Mouse (Mus musculus): ENCODE measurements around the gene Xlr3a.
"Not testable (repeated sequence)": the region's sequence is repeated elsewhere in the genome, so short reads cannot be mapped to it uniquely, and the experiment has no call there.

The Xlr3a gene

DNA sequence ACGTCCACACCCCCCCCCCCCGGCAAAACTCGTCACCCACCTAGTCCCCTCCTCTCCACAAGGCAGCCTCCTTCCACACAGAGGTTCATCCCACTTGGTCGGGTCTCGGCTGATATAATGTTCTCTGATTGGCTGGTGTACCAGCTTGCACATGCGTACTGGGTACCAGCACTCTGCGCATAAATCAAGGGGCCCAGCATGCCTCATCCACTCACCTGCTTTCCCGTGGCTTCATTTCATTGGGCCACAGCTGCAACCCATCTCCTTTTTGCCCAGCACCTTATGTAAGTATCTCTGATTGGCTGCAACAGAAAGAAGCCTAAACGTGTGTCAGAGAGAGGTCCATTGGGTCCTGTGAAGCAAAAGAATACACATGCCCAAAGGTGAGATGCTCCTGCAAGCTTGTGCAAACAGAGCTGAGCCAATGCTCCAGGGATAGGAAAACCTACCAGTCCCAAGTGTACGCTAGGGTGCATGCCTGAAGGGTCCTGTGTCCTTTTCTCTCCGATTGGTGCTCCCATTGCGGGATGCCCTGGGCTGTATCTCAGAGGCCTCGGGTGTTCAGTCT is at the start of gene Xlr3a:
Xlr3a (minus strand) TSS at position 155 of the 568 bp plus-strand sequence.
- not testable (repeated sequence) for DNase-seq (ENCODE audit: extremely low spot score)

DNA sequence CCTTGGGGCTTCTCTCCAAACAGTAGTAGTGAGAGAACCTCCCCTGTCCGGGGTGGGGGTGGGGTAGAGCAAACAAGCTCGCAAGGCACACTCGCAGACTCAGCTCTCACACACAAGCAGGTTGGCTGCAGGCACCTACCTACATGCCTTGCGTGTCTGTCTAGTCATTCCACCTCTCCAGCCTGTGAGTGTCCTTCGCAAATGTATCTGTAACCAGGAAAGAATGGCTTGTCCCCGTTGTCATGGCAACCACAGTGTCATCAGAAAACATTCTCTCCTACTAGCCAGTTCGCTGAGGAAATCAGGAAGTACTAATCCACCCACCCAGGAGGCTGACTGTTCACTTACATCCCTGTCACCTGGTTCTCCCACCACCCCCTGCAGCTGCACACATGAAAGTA is 46.3 kb upstream of the Xlr3a start:
- not testable (repeated sequence) for DNase-seq (ENCODE audit: extremely low spot score)

DNA sequence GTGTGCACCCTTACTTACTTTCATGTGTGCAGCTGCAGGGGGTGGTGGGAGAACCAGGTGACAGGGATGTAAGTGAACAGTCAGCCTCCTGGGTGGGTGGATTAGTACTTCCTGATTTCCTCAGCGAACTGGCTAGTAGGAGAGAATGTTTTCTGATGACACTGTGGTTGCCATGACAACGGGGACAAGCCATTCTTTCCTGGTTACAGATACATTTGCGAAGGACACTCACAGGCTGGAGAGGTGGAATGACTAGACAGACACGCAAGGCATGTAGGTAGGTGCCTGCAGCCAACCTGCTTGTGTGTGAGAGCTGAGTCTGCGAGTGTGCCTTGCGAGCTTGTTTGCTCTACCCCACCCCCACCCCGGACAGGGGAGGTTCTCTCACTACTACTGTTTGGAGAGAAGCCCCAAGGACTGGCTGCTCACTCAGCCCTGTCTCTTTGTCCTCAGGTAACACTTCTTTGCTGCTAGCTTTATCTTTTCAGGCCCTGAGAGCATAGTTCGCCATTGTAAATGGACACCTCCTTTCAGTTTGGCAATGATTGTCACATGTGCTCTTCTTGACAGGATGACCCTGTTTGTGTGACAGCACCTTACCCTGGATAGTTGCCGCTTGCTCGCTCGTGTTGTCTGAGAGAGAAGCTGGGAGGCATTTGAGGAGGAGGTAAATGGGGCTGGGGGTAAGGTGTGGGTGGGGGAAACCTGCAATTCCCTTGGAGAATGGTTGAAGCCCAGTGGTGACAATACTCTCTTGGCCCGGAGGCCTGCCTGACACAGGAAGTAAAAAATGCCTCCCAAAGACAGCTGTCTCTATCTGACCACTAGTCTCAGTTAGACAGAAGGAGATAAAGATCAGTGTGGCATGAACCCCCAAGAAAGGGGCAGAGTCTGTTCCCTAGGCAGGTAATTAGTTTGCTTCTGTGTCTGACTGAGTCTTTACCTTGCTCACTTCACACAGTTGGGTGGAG is 26.2 kb upstream of the Xlr3a start:
- DNase-seq (ENCODE audit: extremely low spot score), result not testable (repeated sequence)

DNA sequence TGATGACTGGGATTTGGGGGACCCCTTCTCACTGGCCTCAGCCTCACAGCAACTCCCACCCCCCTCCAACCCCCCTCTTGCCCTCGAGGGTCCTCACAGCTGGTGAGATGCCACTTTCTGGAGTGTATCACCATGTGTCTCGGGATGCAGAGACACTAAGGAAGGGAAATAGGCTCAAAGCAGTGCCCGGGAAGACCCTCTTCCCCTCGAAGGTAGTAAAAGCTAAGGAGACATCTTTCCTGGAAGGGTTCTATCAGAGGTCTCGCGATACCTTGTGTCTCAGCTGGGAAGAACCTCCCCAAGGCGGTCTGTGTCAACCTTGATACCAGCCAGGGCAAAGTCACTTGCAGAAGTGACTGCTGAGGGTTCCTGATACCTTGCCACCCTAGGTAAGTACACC is 19.9 kb upstream of the Xlr3a start, which contains the start of gene Gm14685:
Gm14685 (plus strand) TSS at position 301 of the 400 bp plus-strand sequence.
- not testable (repeated sequence) for DNase-seq (ENCODE audit: extremely low spot score)

DNA sequence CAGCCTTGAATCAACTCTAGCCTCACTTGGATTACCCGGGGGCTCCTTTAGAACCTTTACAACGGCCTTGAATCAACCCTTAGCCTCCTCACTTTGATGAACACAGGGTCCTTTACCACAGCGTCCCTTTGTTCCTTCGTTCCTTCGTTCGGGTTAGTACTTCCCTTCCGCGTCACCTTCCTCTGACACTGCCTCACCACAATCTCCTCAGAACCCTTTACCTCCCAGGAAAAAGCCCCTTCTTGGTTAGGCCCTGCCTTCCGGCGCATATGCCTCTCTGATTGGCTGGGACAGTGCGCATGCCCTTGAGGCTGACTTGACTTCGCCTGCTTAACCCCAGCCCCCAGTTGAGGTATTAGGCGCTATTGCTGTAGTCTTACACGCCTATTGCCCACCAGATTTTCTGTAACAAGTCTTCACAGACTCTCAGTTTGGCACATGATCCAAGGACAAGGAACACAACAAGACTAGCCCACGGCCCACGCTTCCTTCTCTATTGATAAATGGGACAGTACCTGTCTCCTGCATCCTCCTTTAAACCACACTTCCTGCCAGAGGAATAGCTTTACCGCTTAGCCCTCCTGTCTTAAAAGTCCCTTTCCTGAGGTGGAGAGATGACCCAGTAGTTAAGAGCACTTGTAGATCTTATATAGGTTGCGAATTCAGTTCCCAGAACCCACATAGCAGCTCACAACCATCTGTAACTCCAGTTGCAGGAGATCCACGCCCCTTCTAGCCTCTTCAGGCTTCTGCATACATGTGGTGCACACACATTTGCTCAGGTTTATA is 14.4 kb downstream of the Xlr3a start, which contains the start of gene Xlr4a:
Xlr4a (minus strand) TSS at position 212 of the 789 bp plus-strand sequence.
- not testable (repeated sequence) for DNase-seq (ENCODE audit: extremely low spot score)

DNA sequence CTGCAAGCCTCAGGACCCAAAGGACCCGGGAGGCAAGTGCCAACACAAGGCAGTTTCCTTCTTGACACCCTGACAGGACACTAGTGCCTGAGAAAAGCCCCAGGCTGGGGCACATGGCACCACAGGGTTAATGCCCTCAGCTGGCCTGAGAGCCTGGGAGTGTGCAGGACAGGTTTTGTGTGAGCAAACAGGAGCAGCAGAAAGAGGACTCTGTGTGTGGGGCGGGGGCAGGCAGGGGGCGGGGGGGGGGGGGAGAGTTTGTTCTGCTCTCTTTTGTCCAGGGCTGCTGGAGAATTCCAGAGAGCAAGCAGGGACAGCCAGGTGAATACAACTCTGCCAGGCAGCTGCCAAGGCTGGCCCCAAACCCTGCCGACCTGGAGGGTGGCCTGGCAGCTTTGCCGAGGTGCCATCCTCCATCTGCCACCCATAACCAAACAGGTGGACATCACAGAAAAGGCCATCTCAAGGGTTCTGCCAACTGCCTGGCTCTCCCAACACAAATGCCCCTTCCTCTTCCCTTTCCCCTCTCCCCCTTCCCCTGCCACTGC is 30.1 kb downstream of the Xlr3a start:
- DNase-seq (ENCODE audit: extremely low spot score), result not testable (repeated sequence)

DNA sequence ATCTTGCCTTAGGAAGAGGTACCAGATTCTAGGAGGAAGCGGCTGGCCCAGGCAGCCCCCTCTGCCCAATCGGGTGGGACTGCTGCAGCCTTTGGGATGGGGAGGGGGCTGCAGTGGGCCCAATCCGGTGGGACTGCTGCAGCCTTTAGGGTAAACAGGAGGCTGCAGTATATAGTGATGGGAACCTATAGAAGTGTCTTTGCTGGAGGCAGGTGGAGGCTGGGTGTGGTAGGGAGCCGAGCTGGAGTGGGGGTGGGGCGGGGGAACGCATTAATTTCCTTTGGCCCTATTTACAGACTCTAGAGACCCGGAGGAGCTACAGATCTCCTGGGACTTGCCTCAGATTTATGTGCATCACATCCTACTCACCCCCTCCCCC is 32.5 kb downstream of the Xlr3a start, which contains the start of gene Pnma3:
Pnma3 (plus strand) TSS at position 373 of the 379 bp plus-strand sequence.
- no peak for DNase-seq (ENCODE audit: extremely low spot score)

DNA sequence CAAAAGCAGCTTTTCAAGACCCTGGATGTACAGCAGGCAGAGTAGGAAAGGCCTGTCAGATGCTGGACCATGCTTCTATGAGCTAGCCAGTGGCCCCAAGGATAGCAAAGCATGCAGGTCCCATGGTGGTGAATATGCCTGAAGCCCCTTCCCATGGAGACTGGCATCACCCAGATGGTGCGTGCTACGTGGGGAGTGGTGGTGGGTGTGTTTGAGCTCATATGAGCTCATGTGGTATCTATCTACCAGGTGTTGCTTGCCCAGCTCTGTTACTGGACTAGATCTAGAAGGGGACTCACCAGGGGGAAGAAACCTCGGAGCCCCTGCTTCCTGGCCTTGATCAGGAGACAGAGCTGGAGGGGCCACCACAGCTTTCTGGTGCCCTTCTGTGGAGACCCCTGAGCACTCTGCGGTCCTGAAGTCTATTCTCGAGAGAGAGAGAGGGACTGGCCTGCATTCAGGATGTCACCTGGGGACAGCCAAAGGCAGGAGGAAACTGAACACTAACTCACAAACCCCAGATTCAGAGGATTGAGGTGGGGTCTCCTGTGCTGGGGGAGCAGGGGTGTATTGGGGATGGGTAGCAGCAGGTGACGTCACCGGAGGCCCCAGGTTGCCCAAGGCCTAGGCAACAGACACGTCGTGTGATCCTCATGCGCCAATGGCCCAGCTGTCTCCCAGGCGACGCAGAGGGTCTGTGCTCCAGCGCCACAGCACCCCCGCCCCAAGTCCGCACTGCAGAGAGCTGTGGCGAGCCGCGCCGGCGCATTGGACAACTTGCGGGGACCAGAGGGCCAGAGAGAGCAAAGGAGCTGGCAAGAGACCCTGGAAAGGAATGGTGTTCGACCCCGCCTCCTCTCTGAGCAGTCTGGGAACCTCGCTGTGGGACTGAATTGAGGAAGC is 33.1 kb downstream of the Xlr3a start:
- DNase-seq (ENCODE audit: extremely low spot score), result peak; percentile 24

DNA sequence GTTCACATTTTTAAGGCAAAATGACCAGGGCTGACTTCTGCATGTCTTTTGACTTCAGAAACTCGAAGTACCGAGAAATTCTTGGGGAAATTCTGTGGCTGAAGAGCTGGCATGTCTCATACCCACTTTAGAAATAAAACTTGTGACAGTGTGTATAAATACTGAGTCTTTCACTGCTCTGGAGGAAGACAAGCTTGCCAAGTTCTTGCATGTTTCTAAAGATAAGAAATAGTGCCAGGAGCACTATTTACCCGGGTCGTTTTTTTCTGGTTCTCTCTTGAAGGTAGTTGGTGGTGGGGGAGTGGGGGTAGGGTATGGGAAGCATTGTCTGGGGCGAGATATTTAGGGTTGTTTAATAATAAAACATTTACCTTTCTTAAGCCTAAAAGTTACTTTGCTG is 34.6 kb downstream of the Xlr3a start:
- DNase-seq (ENCODE audit: extremely low spot score), result no peak

DNA sequence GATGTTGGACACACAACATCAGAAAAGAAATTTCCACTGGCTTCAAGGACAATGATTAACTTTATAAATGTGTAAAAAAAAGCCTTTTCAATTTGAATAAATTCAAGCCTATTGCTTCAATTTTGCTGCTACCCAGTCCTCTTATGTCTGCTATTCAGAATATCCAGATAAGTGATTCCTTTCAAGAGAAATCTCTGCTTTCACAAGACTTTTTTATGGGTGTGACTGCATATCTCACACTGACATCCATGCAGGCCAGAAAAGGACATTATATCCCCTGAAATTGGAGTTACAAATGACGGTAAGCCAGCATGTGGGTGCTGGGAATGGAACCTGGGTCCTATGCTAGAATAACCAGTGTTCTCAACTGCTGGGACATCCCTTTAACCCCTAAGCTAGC is 35.4 kb downstream of the Xlr3a start:
- DNase-seq (ENCODE audit: extremely low spot score), result no peak

DNA sequence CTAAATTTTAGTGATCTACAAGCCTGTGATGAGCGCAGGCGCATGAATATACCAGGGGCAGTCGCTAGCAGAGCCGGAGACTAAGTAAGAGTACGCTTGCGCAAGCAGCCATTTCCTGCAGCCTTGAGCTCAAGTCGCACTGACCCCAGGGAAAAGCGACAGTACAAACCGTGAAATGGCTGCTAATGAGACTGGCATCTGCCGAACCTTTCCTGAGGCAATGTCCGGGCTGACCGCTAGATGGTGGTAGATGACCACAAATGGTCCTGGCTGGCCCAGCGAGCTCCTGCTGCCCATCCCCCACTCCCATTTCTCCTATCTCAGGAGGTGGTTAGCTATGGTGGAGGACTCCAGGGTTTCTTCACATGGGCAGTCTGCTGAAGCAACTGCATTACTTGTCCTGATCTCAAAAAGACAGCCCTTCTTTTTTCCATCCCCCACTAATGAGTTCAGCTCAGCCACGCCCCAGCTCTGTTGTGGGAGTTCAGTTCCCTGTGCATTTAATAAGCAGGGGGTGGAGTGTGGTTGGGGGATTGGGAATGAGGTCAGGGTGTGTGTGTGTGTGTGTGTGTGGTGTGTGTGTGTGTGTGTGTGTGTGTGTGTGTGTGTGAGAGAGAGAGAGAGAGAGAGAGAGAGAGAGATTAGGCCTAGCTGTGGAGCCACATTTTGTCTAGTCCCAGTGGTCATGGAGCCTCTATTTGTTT is 42.9 kb downstream of the Xlr3a start:
- peak; percentile 89 for DNase-seq (ENCODE audit: extremely low spot score)

DNA sequence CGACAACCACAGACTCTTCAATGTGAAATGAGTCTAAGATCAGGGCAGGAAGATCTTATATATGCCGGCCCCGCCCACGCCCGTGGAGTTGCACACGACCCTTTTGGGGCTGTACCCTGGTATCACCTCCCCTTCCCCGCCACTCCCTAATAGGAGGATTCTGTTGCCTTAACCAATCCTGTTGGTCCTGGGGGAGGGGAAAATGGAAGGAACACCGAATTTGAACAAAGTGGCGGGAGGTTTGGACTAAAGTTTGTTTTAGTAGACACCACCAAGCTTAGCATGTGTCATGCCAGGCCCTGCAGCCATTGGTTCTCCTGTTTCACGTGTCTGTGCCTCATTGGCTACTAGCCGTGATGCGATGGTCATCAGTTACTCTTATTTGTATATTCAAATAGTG is 57.2 kb downstream of the Xlr3a start:
- DNase-seq (ENCODE audit: extremely low spot score), result no peak

DNA sequence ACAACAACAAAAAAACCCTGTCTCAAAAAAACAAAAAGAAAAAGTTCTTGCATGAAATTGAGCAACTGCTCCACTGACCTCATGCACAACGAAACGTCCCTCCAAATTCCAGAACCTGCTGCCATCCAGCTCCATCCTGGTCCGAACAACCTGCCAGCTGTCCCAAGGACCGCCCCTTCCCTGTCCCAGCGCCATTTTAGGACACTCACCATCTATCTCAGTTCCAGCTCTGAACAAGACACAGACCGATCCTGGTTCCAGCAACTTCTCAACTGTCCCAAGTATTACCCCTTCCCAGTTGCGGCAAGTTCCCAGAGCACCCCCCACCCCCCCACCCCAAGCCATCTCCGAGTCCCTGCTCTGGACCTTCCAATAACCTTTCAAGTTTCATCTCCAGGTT is 58.1 kb downstream of the Xlr3a start:
- no peak for DNase-seq (ENCODE audit: extremely low spot score)

DNA sequence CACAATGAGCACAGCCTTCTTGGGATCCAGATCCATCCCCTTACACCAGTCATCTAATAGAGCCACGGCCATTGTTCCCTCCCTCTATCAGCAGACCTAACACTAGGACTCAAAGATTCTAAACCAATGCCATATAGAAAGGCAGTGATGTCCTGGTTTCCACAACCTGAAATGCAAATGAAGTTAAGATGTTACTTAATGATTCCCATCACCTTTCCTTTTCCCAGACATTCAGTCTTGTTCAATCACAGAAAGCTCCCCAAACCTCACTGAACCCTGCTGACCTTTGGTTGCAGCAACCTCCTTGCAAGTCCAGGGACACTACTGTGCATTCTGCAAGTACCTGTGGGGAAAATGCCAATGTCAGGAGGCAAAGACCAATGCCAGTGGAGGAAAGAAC is 59.9 kb downstream of the Xlr3a start, which contains the start of gene Pnma5:
Pnma5 (minus strand) TSS at position 101 of the 400 bp plus-strand sequence.
- no peak for DNase-seq (ENCODE audit: extremely low spot score)
